Mouse (Mus musculus) stomach, postnatal 0 days (tissue): ENCODE data around the gene Lep.

Experiments used
- CTCF ChIP-seq: IDR thresholded peaks from 2 replicates; pipeline ENCODE4 v1.5.1; 2016; ENCODE audit warnings: antibody characterized with exemption, low read depth, mild to moderate bottlenecking, moderate library complexity
- EP300 ChIP-seq: optimal IDR thresholded peaks from 2 replicates; pipeline ENCODE3; 2016; ENCODE audit warnings: antibody characterized with exemption

DNA sequence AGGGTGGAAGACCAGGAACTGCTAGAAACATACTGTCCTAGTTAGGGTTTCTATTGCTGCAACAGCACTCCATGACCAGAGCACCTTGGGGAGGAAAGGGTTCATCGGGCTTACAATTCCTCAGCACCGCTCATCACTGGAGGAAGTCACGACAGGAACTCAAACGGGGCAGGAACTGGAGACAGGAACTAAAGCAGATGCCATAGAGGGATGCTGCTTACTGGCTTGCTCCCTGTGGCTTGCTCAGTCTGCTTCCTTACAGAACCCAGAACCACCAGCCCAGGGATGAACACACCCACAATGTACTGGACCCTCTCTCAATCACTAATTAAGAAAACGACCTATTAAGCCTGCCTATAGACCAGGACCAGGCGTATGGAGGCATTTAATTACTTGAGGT is 30.5 kb upstream of the Lep start:
- TF ChIP-seq CTCF, result no peak
- no peak for TF ChIP-seq EP300
